Mouse (Mus musculus) cerebellum, postnatal 10 days (tissue): ENCODE data around the gene Ciz1.

ENCODE experiments used
- DNase-seq, 2 experiments: peaks; one replicate each; pipeline ENCODE4 v3.0.0; 2021; ENCODE audit warnings: mixed read lengths in 2 of 2

The Ciz1 gene

GRCm38 (mm10) chr2:32319586-32320580 lies 32.2 kb upstream of the Ciz1 start:
- peak in 1 of 2 experiments; percentile 16 for DNase-seq

- DNase-seq = peak in 1 of 2 experiments; percentile 4
These were observed 31.4 kb upstream of the Ciz1 start for GRCm38 (mm10) chr2:32320721-32321120.

GRCm38 (mm10) chr2:32321591-32322298 lies 30.4 kb upstream of the Ciz1 start:
- peak in 1 of 2 experiments; percentile 17 for DNase-seq

GRCm38 (mm10) chr2:32322754-32323741 lies 29.1 kb upstream of the Ciz1 start:
- DNase-seq = no peak

GRCm38 (mm10) chr2:32324322-32324721 lies 27.8 kb upstream of the Ciz1 start:
- DNase-seq = no peak

- no peak for DNase-seq
These were observed 26.8 kb upstream of the Ciz1 start for GRCm38 (mm10) chr2:32325342-32325741.

- DNase-seq = peak in 1 of 2 experiments; percentile 44
These were observed 24.9 kb upstream of the Ciz1 start for GRCm38 (mm10) chr2:32327200-32327599.

- DNase-seq = no peak
These were observed 23.1 kb upstream of the Ciz1 start for GRCm38 (mm10) chr2:32328911-32329460.

GRCm38 (mm10) chr2:32329531-32329930 lies 22.6 kb upstream of the Ciz1 start:
- no peak for DNase-seq

- no peak for DNase-seq
These were observed 20.0 kb upstream of the Ciz1 start for GRCm38 (mm10) chr2:32332159-32332558.

GRCm38 (mm10) chr2:32335888-32336287 lies 16.2 kb upstream of the Ciz1 start:
- DNase-seq = peak in 1 of 2 experiments; percentile 4

GRCm38 (mm10) chr2:32339912-32340642 lies 12.1 kb upstream of the Ciz1 start:
- DNase-seq = no peak

GRCm38 (mm10) chr2:32340836-32341633 lies 11.1 kb upstream of the Ciz1 start:
- peak in 1 of 2 experiments; percentile 12 for DNase-seq

GRCm38 (mm10) chr2:32341634-32341939 lies 10.5 kb upstream of the Ciz1 start:
- DNase-seq = peak in 1 of 2 experiments; percentile 10

- peak in 1 of 2 experiments; percentile 8 for DNase-seq
These were observed 10.1 kb upstream of the Ciz1 start for GRCm38 (mm10) chr2:32342039-32342438.

- peak; percentile 53 to 59 for DNase-seq
These were observed 9.4 kb upstream of the Ciz1 start for GRCm38 (mm10) chr2:32342539-32343350.

GRCm38 (mm10) chr2:32343351-32343671 lies 8.8 kb upstream of the Ciz1 start:
- DNase-seq = no peak

- peak; percentile 85 to 91 for DNase-seq
These were observed 8.1 kb upstream of the Ciz1 start for GRCm38 (mm10) chr2:32344056-32344455.

- no peak for DNase-seq
These were observed 7.4 kb upstream of the Ciz1 start for GRCm38 (mm10) chr2:32344598-32345321.
